In the genomic region with DNA sequence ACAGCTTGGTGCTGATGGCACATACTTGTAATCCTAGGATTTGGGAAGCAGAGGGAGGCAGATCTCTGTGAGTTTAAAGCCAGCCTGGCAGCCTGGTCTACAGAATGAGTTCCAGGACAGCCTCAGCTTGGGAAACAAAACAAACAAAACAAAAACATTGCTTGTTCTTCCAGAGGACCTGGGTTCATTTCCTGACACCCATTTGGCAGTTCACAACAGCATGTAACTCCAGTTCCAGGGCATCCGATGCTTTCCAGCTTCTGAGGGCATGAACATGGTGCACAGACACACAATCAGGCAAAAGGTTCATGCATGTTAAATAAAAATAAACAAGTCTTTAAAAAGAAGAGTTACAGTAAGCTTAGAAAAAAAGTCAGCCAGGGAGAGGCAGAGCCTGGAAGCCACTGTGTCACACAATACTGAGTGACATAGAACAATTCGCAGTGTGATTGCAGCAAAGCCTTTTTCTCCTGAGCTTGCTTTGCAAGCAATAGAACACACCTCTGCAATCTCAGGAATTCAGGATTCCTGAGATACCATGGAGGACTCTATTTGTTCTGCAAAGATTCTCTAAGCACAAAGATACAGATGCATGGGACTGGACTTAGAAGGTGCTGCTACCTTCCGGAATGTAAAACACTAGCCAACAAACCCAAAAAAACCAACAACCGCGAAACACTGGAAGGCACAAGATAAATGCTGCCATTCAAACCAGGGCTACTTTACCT, we compare ENCODE assay signal across 28 mouse cellular contexts. TPM values are rescaled to one million over a fixed set of nuclear protein-coding genes. Genes with fewer than 3 reads are reported as not detected.
DNase-seq lines count a peak whose midpoint lies in the region; ATAC-seq and TF ChIP-seq lines count a peak whose summit lies in the region.
"Had no signal": no experiment of that assay in that cellular context is flagged by ENCODE, and none has a peak within 500 bp of the region (broad histone marks: within the 10 kb centered on the region; RNA-seq: fewer than 3 reads in every experiment).

No protein-coding gene starts in this region.

- no peak overlapping the region for H3K9ac ChIP-seq in heart, embryonic 12.5 days
- 0 out of 2 replicates have a peak overlapping the region, but pooled peaks have one; percentile 4 for H3K9ac ChIP-seq in kidney, embryonic 15.5 days
- no peak overlapping the region for H3K9ac ChIP-seq in lung, postnatal 0 days (replicated peaks; ENCODE audit: low read depth)
- no peak overlapping the region for H3K9ac ChIP-seq in neural tube, embryonic 15.5 days (replicated peaks)
- H3K9ac ChIP-seq: embryonic facial prominence, embryonic 12.5 days; forebrain, postnatal 0 days; liver, embryonic 13.5 days; lung, embryonic 14.5 days had no signal

- H3K27me3 ChIP-seq in heart, embryonic 12.5 days (replicated peaks): no peaks in the 10 kb centered on the region
- no peaks in the 10 kb centered on the region for H3K27me3 ChIP-seq in kidney, embryonic 15.5 days
- H3K27me3 ChIP-seq in lung, postnatal 0 days (replicated peaks; ENCODE audit: insufficient read depth, low read length): no peaks in the 10 kb centered on the region
- no peaks in the 10 kb centered on the region for H3K27me3 ChIP-seq in neural tube, embryonic 15.5 days (replicated peaks)
- H3K27me3 ChIP-seq: embryonic facial prominence, embryonic 12.5 days; liver, embryonic 13.5 days had no signal

- ATAC-seq in heart, embryonic 12.5 days (ENCODE audit: insufficient number of reproducible peaks, low FRiP score): no peak
- no peak for ATAC-seq in kidney, embryonic 15.5 days (replicated peaks; ENCODE audit: low FRiP score)
- ATAC-seq in lung, postnatal 0 days: no peak
- no peak for ATAC-seq in neural tube, embryonic 15.5 days (ENCODE audit: low FRiP score)
- no peak for ATAC-seq in megakaryocyte, adult 5-6 weeks (ENCODE audit: poor library complexity, severe bottlenecking)
- ATAC-seq: forebrain, postnatal 0 days; hindbrain, postnatal 0 days; intestine, embryonic 16.5 days had no signal

- TF ChIP-seq CTCF in lung, postnatal 0 days (IDR thresholded peaks at IDR 0.05): no peak

- H3K9me3 ChIP-seq in heart, embryonic 12.5 days (replicated peaks): peaks cover 6% of the 10 kb centered on the region; the same call in 1 of the 2 replicates
- H3K9me3 ChIP-seq in kidney, embryonic 15.5 days (replicated peaks): peaks cover 4% of the 10 kb centered on the region; the same call in 1 of the 2 replicates
- no peaks in the 10 kb centered on the region for H3K9me3 ChIP-seq in lung, postnatal 0 days (ENCODE audit: low read length)
- no peaks in the 10 kb centered on the region for H3K9me3 ChIP-seq in neural tube, embryonic 15.5 days (replicated peaks)
- H3K9me3 ChIP-seq: liver, embryonic 13.5 days had no signal

- H3K4me2 ChIP-seq in heart, embryonic 12.5 days: no peak overlapping the region
- no peak overlapping the region for H3K4me2 ChIP-seq in kidney, embryonic 15.5 days
- no peak overlapping the region for H3K4me2 ChIP-seq in lung, postnatal 0 days (replicated peaks; ENCODE audit: low read depth, low read length)
- H3K4me2 ChIP-seq in neural tube, embryonic 15.5 days: no peak overlapping the region
- H3K4me2 ChIP-seq: embryonic facial prominence, embryonic 12.5 days; liver, embryonic 13.5 days; lung, embryonic 14.5 days; midbrain, embryonic 11.5 days had no signal

- H3K36me3 ChIP-seq in heart, embryonic 12.5 days: no peaks in the 10 kb centered on the region
- no peaks in the 10 kb centered on the region for H3K36me3 ChIP-seq in kidney, embryonic 15.5 days
- H3K36me3 ChIP-seq in lung, postnatal 0 days (ENCODE audit: insufficient read depth, low read length): no peaks in the 10 kb centered on the region
- no peaks in the 10 kb centered on the region for H3K36me3 ChIP-seq in neural tube, embryonic 15.5 days
- H3K36me3 ChIP-seq: embryonic facial prominence, embryonic 12.5 days; liver, embryonic 13.5 days had no signal

- TF ChIP-seq EP300 in lung, postnatal 0 days (IDR thresholded peaks at IDR 0.05): peak; percentile 31; the same call in 1 of the 2 replicates

- intact Hi-C loops in heart, postnatal 36 days (cut with DNase I): no loop called here

- DNase-seq in heart, postnatal 36 days: no peak
- no peak for DNase-seq in kidney, postnatal 36 days
- no peak for DNase-seq in lung, postnatal 0 days (ENCODE audit: low spot score)
- DNase-seq in lung, postnatal 10 days: no peak
- DNase-seq: adrenal gland, adult 8-10 months; cerebellum, adult 2 months; cerebellum, postnatal 25 days; forebrain, postnatal 0 days; gastrocnemius, postnatal 14 days; liver, embryonic 13.5 days; lung, embryonic 14.5 days; right cerebral cortex, postnatal 14 days; thymus, adult 2 months; thymus, postnatal 4 days had no signal

- WGBS in heart, embryonic 12.5 days: 49% methylated on average over 5 of the region's 5 CpGs
- WGBS in kidney, embryonic 15.5 days: 67% methylated on average over 5 of the region's 5 CpGs
- WGBS in lung, postnatal 0 days: 58% methylated on average over 5 of the region's 5 CpGs
- 90% methylated on average over 5 of the region's 5 CpGs for WGBS in neural tube, embryonic 15.5 days

- H3K4me1 ChIP-seq in heart, embryonic 12.5 days (replicated peaks): peaks cover 38% of the 10 kb centered on the region
- peaks cover 72% of the 10 kb centered on the region for H3K4me1 ChIP-seq in kidney, embryonic 15.5 days
- peaks cover 13% of the 10 kb centered on the region; the same call in 1 of the 2 replicates for H3K4me1 ChIP-seq in lung, postnatal 0 days (ENCODE audit: insufficient read depth, low read depth, low read length)
- H3K4me1 ChIP-seq in neural tube, embryonic 15.5 days: peaks cover 16% of the 10 kb centered on the region

- H3K4me3 ChIP-seq in heart, embryonic 12.5 days: no peak overlapping the region
- no peak overlapping the region for H3K4me3 ChIP-seq in kidney, embryonic 15.5 days (replicated peaks)
- no peak overlapping the region for H3K4me3 ChIP-seq in lung, postnatal 0 days (ENCODE audit: low read depth, low read length)
- no peak overlapping the region for H3K4me3 ChIP-seq in neural tube, embryonic 15.5 days (replicated peaks)
- H3K4me3 ChIP-seq: embryonic facial prominence, embryonic 12.5 days; liver, embryonic 13.5 days had no signal

- H3K27ac ChIP-seq in heart, embryonic 12.5 days (ENCODE audit: poor library complexity, severe bottlenecking): peak overlapping the region; percentile 7; the same call in 1 of the 2 replicates
- H3K27ac ChIP-seq in kidney, embryonic 15.5 days: peak overlapping the region; percentile 90
- no peak overlapping the region for H3K27ac ChIP-seq in lung, postnatal 0 days (ENCODE audit: low read length)
- 0 out of 2 replicates have a peak overlapping the region, but pooled peaks have one; percentile 28 for H3K27ac ChIP-seq in neural tube, embryonic 15.5 days (replicated peaks)
- H3K27ac ChIP-seq: embryonic facial prominence, embryonic 12.5 days; hindbrain, postnatal 0 days; liver, embryonic 13.5 days; stomach, postnatal 0 days had no signal

RNA-seq across cellular contexts. Expression of a gene that starts 7.6 kb away (rescaled TPM):
- not detected in 2 replicates for polyA plus RNA-seq in heart, embryonic 12.5 days (2016; fragmentation: Nextera tagmentation; extraction: Ambion mirVana)
- total RNA-seq in heart, postnatal 36 days (2021): not detected
- not detected in 2 replicates for polyA plus RNA-seq in kidney, embryonic 15.5 days (2015; fragmentation: Nextera tagmentation; extraction: Ambion mirVana)
- polyA plus RNA-seq in lung, postnatal 0 days (2015; fragmentation: Nextera tagmentation; extraction: Ambion mirVana): not detected in 2 replicates
- not detected in 2 replicates for polyA plus RNA-seq in neural tube, embryonic 15.5 days (2015; fragmentation: Nextera tagmentation; extraction: Ambion mirVana)
- total RNA-seq in megakaryocyte, adult 5-6 weeks (2015): not detected in 2 replicates
- not detected in 2 replicates for total RNA-seq in megakaryocyte, adult 5-6 weeks (2017)
- total RNA-seq: adrenal gland, adult 8-10 months; ES-E14; forebrain, postnatal 0 days; gastrocnemius, postnatal 14 days; hindbrain, postnatal 0 days; midbrain, postnatal 0 days had no signal
- polyA plus RNA-seq: cerebellum, adult 2 months; embryonic facial prominence, embryonic 12.5 days; forebrain, embryonic 11.5 days; forebrain, postnatal 0 days; hindbrain, embryonic 11.5 days; hindbrain, postnatal 0 days; intestine, embryonic 16.5 days; limb, embryonic 11.5 days; liver, embryonic 13.5 days; lung, embryonic 14.5 days; midbrain, embryonic 11.5 days; stomach, postnatal 0 days; thymus, adult 2 months had no signal

RNA-seq across cellular contexts. Expression of a gene that starts 34.6 kb away (rescaled TPM):
- 222 and 233 TPM in 2 replicates for polyA plus RNA-seq in heart, embryonic 12.5 days (2016; fragmentation: Nextera tagmentation; extraction: Ambion mirVana)
- 10 to 100 TPM; 14.7 to 14.9 TPM for total RNA-seq in heart, postnatal 36 days (2021)
- polyA plus RNA-seq in kidney, embryonic 15.5 days (2015; fragmentation: Nextera tagmentation; extraction: Ambion mirVana): 316 and 358 TPM in 2 replicates
- 134 and 144 TPM in 2 replicates for polyA plus RNA-seq in lung, postnatal 0 days (2015; fragmentation: Nextera tagmentation; extraction: Ambion mirVana)
- 415 and 444 TPM in 2 replicates for polyA plus RNA-seq in neural tube, embryonic 15.5 days (2015; fragmentation: Nextera tagmentation; extraction: Ambion mirVana)
- total RNA-seq in megakaryocyte, adult 5-6 weeks (2015): 246 and 264 TPM in 2 replicates
- total RNA-seq in megakaryocyte, adult 5-6 weeks (2017): 158 and 170 TPM in 2 replicates

RNA-seq across cellular contexts. Expression of a gene that starts 50.4 kb away (rescaled TPM):
- 5.6 and 6.6 TPM in 2 replicates for polyA plus RNA-seq in heart, embryonic 12.5 days (2016; fragmentation: Nextera tagmentation; extraction: Ambion mirVana)
- total RNA-seq in heart, postnatal 36 days (2021): 10 to 100 TPM; 28.4 to 33.8 TPM
- 8.9 and 9.0 TPM in 2 replicates for polyA plus RNA-seq in kidney, embryonic 15.5 days (2015; fragmentation: Nextera tagmentation; extraction: Ambion mirVana)
- 7.2 and 7.5 TPM in 2 replicates for polyA plus RNA-seq in lung, postnatal 0 days (2015; fragmentation: Nextera tagmentation; extraction: Ambion mirVana)
- polyA plus RNA-seq in neural tube, embryonic 15.5 days (2015; fragmentation: Nextera tagmentation; extraction: Ambion mirVana): 5.4 and 5.6 TPM in 2 replicates
- total RNA-seq in megakaryocyte, adult 5-6 weeks (2015): 16.5 and 18.7 TPM in 2 replicates
- 9.9 and 15.7 TPM in 2 replicates for total RNA-seq in megakaryocyte, adult 5-6 weeks (2017)
